Comparison of ENCODE assay signal across 14 mouse cellular contexts in the genomic region with DNA sequence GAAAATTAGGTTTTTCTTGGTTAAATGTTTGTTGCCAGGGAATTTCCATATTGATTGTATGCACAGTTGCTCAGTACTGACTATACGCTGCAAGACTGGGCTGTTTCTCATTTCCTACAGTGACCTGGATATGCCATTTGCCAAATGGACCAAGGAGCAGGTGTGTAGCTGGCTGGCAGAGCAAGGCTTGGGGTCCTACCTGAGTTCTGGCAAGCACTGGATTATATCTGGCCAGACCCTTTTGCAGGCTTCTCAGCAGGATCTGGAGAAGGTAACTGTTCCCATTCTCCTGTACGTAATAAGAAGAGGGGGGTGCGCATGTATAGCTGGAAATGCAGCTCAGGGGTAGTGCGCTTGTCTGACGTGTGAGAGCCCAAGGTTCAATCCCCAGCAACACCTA.
"Had no signal": no experiment of that assay in that cellular context is flagged by ENCODE, and none has a peak within 500 bp of the region (broad histone marks: within the 10 kb centered on the region; RNA-seq: fewer than 3 reads in every experiment).

No protein-coding gene starts in this region.

- H3K9me3 ChIP-seq: liver, embryonic 13.5 days; neural tube, embryonic 12.5 days had no signal

- H3K4me2 ChIP-seq: liver, embryonic 13.5 days; midbrain, embryonic 11.5 days; neural tube, embryonic 12.5 days had no signal

- H3K9ac ChIP-seq: liver, embryonic 13.5 days; neural tube, embryonic 12.5 days had no signal

- H3K4me3 ChIP-seq: layer of hippocampus, adult 2 months; liver, embryonic 13.5 days; neural tube, embryonic 12.5 days had no signal

- H3K4me1 ChIP-seq: liver, embryonic 13.5 days; neural tube, embryonic 12.5 days had no signal

- H3K36me3 ChIP-seq: neural tube, embryonic 12.5 days had no signal

- H3K27ac ChIP-seq: kidney, postnatal 0 days; layer of hippocampus, adult 2 months; liver, embryonic 13.5 days; neural tube, embryonic 12.5 days had no signal

- H3K27me3 ChIP-seq: liver, embryonic 13.5 days; neural tube, embryonic 12.5 days had no signal

- DNase-seq: kidney, postnatal 25 days; layer of hippocampus, adult 9-11 months; liver, embryonic 13.5 days; lung, adult 2 months; lung, postnatal 14 days; lung, postnatal 4 days; midbrain, embryonic 14.5 days; thymus, adult 2 months; thymus, postnatal 14 days; thymus, postnatal 4 days had no signal
